Mouse (Mus musculus): ENCODE results near the gene Dclk1. TPM values are rescaled to one million over a fixed set of nuclear protein-coding genes. Genes with fewer than 3 reads are reported as not detected.

The Dclk1 gene
- polyA plus RNA-seq, 1 experiment from 2014 or later, result 140 TPM

- peaks cover 10% of the 10 kb centered on the region; the same call in 1 of the 2 replicates for H3K36me3 ChIP-seq (ENCODE audit: control insufficient read depth, insufficient read depth, low read length)
- no peak for ATAC-seq
- H3K4me1 ChIP-seq (ENCODE audit: control insufficient read depth, insufficient read depth, low read length), result peaks cover 3% of the 10 kb centered on the region; the same call in 1 of the 2 replicates
- no peak for DNase-seq (ENCODE audit: low spot score)
- 0 out of 2 replicates have a peak, but pooled peaks cover 2% of the 10 kb centered on the region for H3K9me3 ChIP-seq (replicated peaks; ENCODE audit: control insufficient read depth, low read length)
- WGBS, result 89% methylated on average over 14 of the region's 14 CpGs
- no peak overlapping the region for H3K4me3 ChIP-seq (ENCODE audit: low read depth, low read length)
- H3K27ac ChIP-seq (ENCODE audit: low read depth, low read length), result no peak overlapping the region
- H3K4me2 ChIP-seq (ENCODE audit: low read length), result no peak overlapping the region
- no peak overlapping the region for H3K9ac ChIP-seq (ENCODE audit: low read length)
- H3K27me3 ChIP-seq (replicated peaks; ENCODE audit: control insufficient read depth, insufficient read depth, low read length), result no peaks in the 10 kb centered on the region
Measured at GRCm38 (mm10) chr3:55451035-55451434, 208.9 kb downstream of the Dclk1 start.

DNA sequence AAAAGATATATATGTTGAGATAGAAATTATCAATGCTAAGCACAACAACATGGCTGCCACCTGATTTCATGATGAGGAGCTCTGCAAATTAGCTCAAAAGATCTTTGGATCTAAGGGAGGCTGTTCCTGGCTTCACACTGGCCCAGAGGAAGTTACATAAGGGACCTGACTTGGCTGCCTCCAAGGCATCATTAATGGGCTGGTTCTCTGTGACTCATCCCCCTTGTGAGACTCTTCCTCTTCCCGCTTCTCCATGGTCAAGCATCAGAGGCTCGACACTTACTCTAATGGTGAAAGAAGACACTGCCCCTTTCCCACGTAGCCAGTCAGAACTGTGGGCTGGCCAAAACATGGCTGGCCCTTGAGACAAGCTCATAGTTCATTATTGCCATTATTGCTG is 209.7 kb downstream of the Dclk1 start:
- no peak overlapping the region for H3K4me3 ChIP-seq (ENCODE audit: low read depth, low read length)
- 0 out of 2 replicates have a peak, but pooled peaks cover 2% of the 10 kb centered on the region for H3K9me3 ChIP-seq (replicated peaks; ENCODE audit: control insufficient read depth, low read length)
- peaks cover 10% of the 10 kb centered on the region; the same call in 1 of the 2 replicates for H3K36me3 ChIP-seq (ENCODE audit: control insufficient read depth, insufficient read depth, low read length)
- H3K4me2 ChIP-seq (ENCODE audit: low read length), result no peak overlapping the region
- H3K27me3 ChIP-seq (replicated peaks; ENCODE audit: control insufficient read depth, insufficient read depth, low read length), result no peaks in the 10 kb centered on the region
- 84% methylated on average over 3 of the region's 3 CpGs for WGBS
- peaks cover 3% of the 10 kb centered on the region; the same call in 1 of the 2 replicates for H3K4me1 ChIP-seq (ENCODE audit: control insufficient read depth, insufficient read depth, low read length)
- H3K27ac ChIP-seq (ENCODE audit: low read depth, low read length), result no peak overlapping the region
- H3K9ac ChIP-seq (ENCODE audit: low read length), result no peak overlapping the region
- DNase-seq (ENCODE audit: low spot score) (no peak), ATAC-seq (no peak)

DNA sequence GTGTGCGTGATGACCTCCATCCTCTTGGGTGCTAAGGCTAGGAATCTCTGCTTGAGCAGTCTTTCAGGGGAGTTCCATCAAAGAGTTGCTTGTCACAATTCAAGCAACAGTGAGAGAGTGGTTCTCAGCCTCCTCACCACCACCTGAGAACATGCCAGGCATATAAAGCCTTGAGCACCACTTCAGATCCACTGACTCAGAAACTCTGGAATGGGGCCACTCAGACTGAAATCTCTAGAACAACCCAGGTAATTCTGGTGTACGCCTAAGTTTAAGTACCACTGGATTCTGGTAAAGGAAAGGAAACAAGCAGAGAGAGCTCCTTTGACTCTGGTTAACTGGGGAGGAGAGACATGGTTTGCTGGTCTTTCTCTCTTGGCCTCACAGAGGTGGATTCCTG is 210.3 kb downstream of the Dclk1 start:
- DNase-seq (ENCODE audit: low spot score), result no peak
- Histone ChIP-seq H3K4me3 (ENCODE audit: low read depth, low read length) (no peak overlapping the region), H3K27ac (ENCODE audit: low read depth, low read length) (no peak overlapping the region), H3K9me3 (replicated peaks; ENCODE audit: control insufficient read depth, low read length) (0 out of 2 replicates have a peak, but pooled peaks cover 2% of the 10 kb centered on the region), H3K36me3 (ENCODE audit: control insufficient read depth, insufficient read depth, low read length) (peaks cover 10% of the 10 kb centered on the region; the same call in 1 of the 2 replicates), H3K4me1 (ENCODE audit: control insufficient read depth, insufficient read depth, low read length) (peaks cover 3% of the 10 kb centered on the region; the same call in 1 of the 2 replicates), H3K9ac (ENCODE audit: low read length) (no peak overlapping the region), H3K27me3 (replicated peaks; ENCODE audit: control insufficient read depth, insufficient read depth, low read length) (no peaks in the 10 kb centered on the region), H3K4me2 (ENCODE audit: low read length) (no peak overlapping the region)
- 96% methylated on average over 2 of the region's 2 CpGs for WGBS
- no peak for ATAC-seq

DNA sequence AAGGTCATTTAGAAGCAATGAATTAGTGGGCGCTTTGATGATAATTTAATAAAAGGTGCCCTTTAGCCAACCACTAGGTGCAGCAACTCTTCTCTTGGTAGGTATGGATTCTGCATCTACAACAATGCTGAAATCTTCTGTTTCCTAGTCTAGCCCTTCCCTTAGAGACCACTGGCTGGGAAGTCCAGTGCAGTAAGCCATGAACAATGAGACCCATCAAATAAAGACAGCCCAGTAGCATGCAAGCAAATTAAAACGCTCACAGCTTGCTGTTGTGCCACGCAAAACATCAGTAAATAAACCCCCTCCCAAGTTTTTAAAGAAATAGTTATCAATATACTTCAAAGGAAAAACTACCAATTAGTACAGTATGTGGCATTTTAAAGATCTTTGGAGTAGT is 218.9 kb downstream of the Dclk1 start:
- peak; percentile 33 for DNase-seq (ENCODE audit: low spot score)
- Histone ChIP-seq H3K4me2 (ENCODE audit: low read length) (peak overlapping the region; percentile 56), H3K4me1 (ENCODE audit: control insufficient read depth, insufficient read depth, low read length) (peaks cover 18% of the 10 kb centered on the region), H3K9ac (ENCODE audit: low read length) (no peak overlapping the region; the same call in 1 of the 2 replicates), H3K27me3 (replicated peaks; ENCODE audit: control insufficient read depth, insufficient read depth, low read length) (no peaks in the 10 kb centered on the region), H3K9me3 (replicated peaks; ENCODE audit: control insufficient read depth, low read length) (no peaks in the 10 kb centered on the region), H3K4me3 (ENCODE audit: low read depth, low read length) (no peak overlapping the region), H3K27ac (ENCODE audit: low read depth, low read length) (no peak overlapping the region; the same call in 1 of the 2 replicates), H3K36me3 (ENCODE audit: control insufficient read depth, insufficient read depth, low read length) (no peaks in the 10 kb centered on the region)
- whole genome bisulfite sequencing, result 28% methylated on average over 3 of the region's 3 CpGs
- ATAC-seq, result peak; percentile 54

- H3K9ac ChIP-seq (ENCODE audit: low read length), result peak overlapping the region; percentile 61
- H3K27ac ChIP-seq (ENCODE audit: low read depth, low read length), result peak overlapping the region; percentile 82
- H3K9me3 ChIP-seq (replicated peaks; ENCODE audit: control insufficient read depth, low read length), result no peaks in the 10 kb centered on the region
- H3K27me3 ChIP-seq (replicated peaks; ENCODE audit: control insufficient read depth, insufficient read depth, low read length), result no peaks in the 10 kb centered on the region
- 1% methylated on average over 17 of the region's 17 CpGs for WGBS
- H3K4me2 ChIP-seq (ENCODE audit: low read length), result peak overlapping the region; percentile 56
- peak; percentile 98 for ATAC-seq
- peaks cover 18% of the 10 kb centered on the region for H3K4me1 ChIP-seq (ENCODE audit: control insufficient read depth, insufficient read depth, low read length)
- DNase-seq (ENCODE audit: low spot score), result peak; percentile 95
- peak overlapping the region; percentile 22 for H3K4me3 ChIP-seq (ENCODE audit: low read depth, low read length)
- H3K36me3 ChIP-seq (ENCODE audit: control insufficient read depth, insufficient read depth, low read length), result no peaks in the 10 kb centered on the region
Measured at GRCm38 (mm10) chr3:55461685-55462655, 219.8 kb downstream of the Dclk1 start.

DNA sequence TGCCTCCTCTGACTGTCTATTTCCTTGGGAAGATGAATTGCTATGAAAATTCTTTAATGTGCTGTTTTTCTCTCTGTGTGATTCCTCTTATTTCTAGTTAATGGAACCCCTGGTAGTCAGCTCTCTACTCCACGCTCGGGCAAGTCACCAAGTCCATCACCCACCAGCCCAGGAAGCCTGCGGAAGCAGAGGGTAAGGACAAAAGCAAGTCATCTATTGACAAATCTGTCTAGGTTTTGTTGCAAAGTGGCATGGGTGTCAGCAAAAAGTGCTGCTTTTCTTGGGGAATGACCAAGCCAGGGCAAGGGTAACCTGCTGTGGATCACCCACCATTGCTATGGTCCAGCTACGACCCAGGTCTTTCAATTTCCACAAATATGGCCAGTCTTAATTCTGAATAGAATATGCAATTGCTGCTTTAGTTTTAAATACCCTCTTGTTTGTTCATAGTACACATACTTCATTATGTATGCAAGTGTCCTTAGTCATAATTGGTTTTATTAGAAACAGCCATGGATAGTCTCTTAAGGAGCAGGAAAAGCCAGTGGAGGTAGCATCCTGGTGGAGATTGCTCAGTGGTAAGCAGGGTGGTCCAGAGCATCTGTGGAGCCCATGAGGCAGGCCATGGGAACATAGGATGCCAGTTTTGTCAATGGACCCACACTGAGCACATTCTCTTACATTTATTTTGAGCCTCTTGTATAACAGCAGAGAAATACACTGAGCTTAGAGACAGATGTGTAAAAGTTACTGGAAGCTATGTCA is 220.9 kb downstream of the Dclk1 start:
- no peaks in the 10 kb centered on the region for H3K9me3 ChIP-seq (replicated peaks; ENCODE audit: control insufficient read depth, low read length)
- H3K4me1 ChIP-seq (ENCODE audit: control insufficient read depth, insufficient read depth, low read length), result peaks cover 18% of the 10 kb centered on the region
- no peaks in the 10 kb centered on the region for H3K27me3 ChIP-seq (replicated peaks; ENCODE audit: control insufficient read depth, insufficient read depth, low read length)
- H3K4me2 ChIP-seq (ENCODE audit: low read length), result no peak overlapping the region
- H3K4me3 ChIP-seq (ENCODE audit: low read depth, low read length), result no peak overlapping the region
- no peak overlapping the region for H3K9ac ChIP-seq (ENCODE audit: low read length)
- WGBS, result 86% methylated on average over 4 of the region's 4 CpGs
- DNase-seq (ENCODE audit: low spot score), result no peak
- ATAC-seq, result no peak
- no peaks in the 10 kb centered on the region for H3K36me3 ChIP-seq (ENCODE audit: control insufficient read depth, insufficient read depth, low read length)
- H3K27ac ChIP-seq (ENCODE audit: low read depth, low read length), result no peak overlapping the region

DNA sequence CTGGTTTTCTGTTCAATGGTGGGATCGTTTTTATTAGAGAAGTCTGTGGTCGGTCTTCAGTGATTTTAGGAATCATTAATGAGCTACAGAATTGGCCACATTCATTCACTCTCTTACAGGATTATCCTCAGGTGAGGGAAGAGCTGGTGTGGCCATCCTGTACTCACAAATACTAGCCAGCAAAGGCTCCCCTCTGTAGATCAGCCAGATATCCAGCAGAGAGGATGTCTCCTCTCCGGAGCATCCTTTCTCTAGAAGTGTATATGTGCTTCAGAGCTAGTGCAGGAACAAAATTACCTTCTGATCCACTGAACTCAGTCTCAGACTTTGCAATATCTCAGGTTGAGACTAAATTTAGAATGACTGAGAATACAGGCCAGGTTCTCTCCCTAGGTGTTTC is 222.1 kb downstream of the Dclk1 start:
- H3K4me2 ChIP-seq (ENCODE audit: low read length), result no peak overlapping the region
- H3K27ac ChIP-seq (ENCODE audit: low read depth, low read length), result no peak overlapping the region
- WGBS, result 45% methylated on average over 3 of the region's 3 CpGs
- no peak overlapping the region for H3K4me3 ChIP-seq (ENCODE audit: low read depth, low read length)
- H3K4me1 ChIP-seq (ENCODE audit: control insufficient read depth, insufficient read depth, low read length), result peaks cover 18% of the 10 kb centered on the region
- no peak for DNase-seq (ENCODE audit: low spot score)
- H3K9ac ChIP-seq (ENCODE audit: low read length), result no peak overlapping the region
- no peak for ATAC-seq
- H3K27me3 ChIP-seq (replicated peaks; ENCODE audit: control insufficient read depth, insufficient read depth, low read length), result no peaks in the 10 kb centered on the region
- no peaks in the 10 kb centered on the region for H3K36me3 ChIP-seq (ENCODE audit: control insufficient read depth, insufficient read depth, low read length)
- H3K9me3 ChIP-seq (replicated peaks; ENCODE audit: control insufficient read depth, low read length), result no peaks in the 10 kb centered on the region

DNA sequence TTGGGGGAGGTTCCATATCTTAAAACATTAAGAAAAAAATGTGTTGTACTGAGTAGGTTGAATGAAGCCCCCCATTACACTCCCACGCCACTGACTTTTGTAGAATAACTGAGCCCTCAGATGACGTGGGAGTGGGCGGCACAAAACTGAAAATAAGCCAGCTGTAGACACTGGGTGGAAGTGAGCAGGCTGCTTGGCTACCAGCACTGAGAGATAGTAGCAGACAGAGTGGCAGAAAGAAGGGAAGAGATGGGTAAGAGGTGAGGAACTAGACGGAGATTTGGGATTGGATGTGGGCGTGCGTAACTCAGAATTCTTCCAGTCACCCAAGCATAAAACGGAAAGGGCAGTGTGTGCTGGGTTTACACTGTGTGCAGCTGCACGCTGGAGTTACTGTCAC is 223.6 kb downstream of the Dclk1 start:
- peaks cover 16% of the 10 kb centered on the region for H3K4me1 ChIP-seq (ENCODE audit: control insufficient read depth, insufficient read depth, low read length)
- no peak overlapping the region for H3K4me2 ChIP-seq (ENCODE audit: low read length)
- H3K36me3 ChIP-seq (ENCODE audit: control insufficient read depth, insufficient read depth, low read length), result no peaks in the 10 kb centered on the region
- ATAC-seq (no peak), DNase-seq (ENCODE audit: low spot score) (no peak)
- 81% methylated on average over 8 of the region's 8 CpGs for WGBS
- H3K9me3 ChIP-seq (replicated peaks; ENCODE audit: control insufficient read depth, low read length), result no peaks in the 10 kb centered on the region
- no peak overlapping the region for H3K9ac ChIP-seq (ENCODE audit: low read length)
- no peak overlapping the region for H3K4me3 ChIP-seq (ENCODE audit: low read depth, low read length)
- H3K27ac ChIP-seq (ENCODE audit: low read depth, low read length), result no peak overlapping the region; the same call in 1 of the 2 replicates
- no peaks in the 10 kb centered on the region for H3K27me3 ChIP-seq (replicated peaks; ENCODE audit: control insufficient read depth, insufficient read depth, low read length)

Data from forebrain, embryonic 14.5 days (tissue).